Mouse (Mus musculus) forebrain, embryonic 12.5 days (tissue): ENCODE results near the gene Rab40c. TPM values are rescaled to one million over a fixed set of nuclear protein-coding genes. Genes with fewer than 3 reads are reported as not detected.

Experiments used
- ATAC-seq: fragments of 200-750 bp; cut with Nextera tagmentation; 2 replicates; pipeline ENCODE4 v1.8.0; 2017; ENCODE audit warnings: moderate TSS enrichment; ENCODE audit not compliant: low FRiP score
- H3K27ac ChIP-seq: fragments of 300-500 bp; sonication (generic); 2 replicates; pipeline ENCODE4 v1.5.1; 2016; ENCODE audit warnings: mild to moderate bottlenecking
- H3K27me3 ChIP-seq: fragments of 300-500 bp; sonication (generic); 2 replicates; pipeline ENCODE4 v1.6.1; 2016; ENCODE audit warnings: mild to moderate bottlenecking
- H3K36me3 ChIP-seq: fragments of 300-500 bp; sonication (generic); replicated peaks from 2 replicates; pipeline ENCODE4 v1.6.1; 2016; ENCODE audit warnings: mild to moderate bottlenecking
- H3K4me1 ChIP-seq: fragments of 300-500 bp; sonication (generic); 2 replicates; pipeline ENCODE4 v1.6.1; 2016
- H3K4me2 ChIP-seq: fragments of 300-500 bp; sonication (generic); 2 replicates; pipeline ENCODE4 v1.6.1; 2016; ENCODE audit warnings: mild to moderate bottlenecking, moderate library complexity
- H3K4me3 ChIP-seq: fragments of 300-500 bp; sonication (generic); replicated peaks from 2 replicates; pipeline ENCODE4 v1.5.1; 2016; ENCODE audit warnings: mild to moderate bottlenecking
- H3K9ac ChIP-seq: fragments of 300-500 bp; sonication (generic); 2 replicates; pipeline ENCODE4 v1.6.1; 2016; ENCODE audit warnings: mild to moderate bottlenecking
- H3K9me3 ChIP-seq: fragments of 300-500 bp; sonication (generic); 2 replicates; pipeline ENCODE4 v1.6.1; 2016
- WGBS: fragments of 180-500 bp; shearing (Covaris S2); methylation state at CpG from one replicate; pipeline ENCODE4 v1.1.7; 2016; 5-methylcytosine and 5-hydroxymethylcytosine counted together
- polyA plus RNA-seq: library from polyadenylated mRNA; unstranded; fragments of >200 nt; fragmentation: Nextera tagmentation; extraction: Ambion mirVana; gene quantifications from 2 replicates; pipeline ENCODE4 v1.2.1, GENCODE M21; 2016

Rab40c gene
- polyA plus RNA-seq, 1 experiment from 2014 or later, result 36.5 TPM

DNA sequence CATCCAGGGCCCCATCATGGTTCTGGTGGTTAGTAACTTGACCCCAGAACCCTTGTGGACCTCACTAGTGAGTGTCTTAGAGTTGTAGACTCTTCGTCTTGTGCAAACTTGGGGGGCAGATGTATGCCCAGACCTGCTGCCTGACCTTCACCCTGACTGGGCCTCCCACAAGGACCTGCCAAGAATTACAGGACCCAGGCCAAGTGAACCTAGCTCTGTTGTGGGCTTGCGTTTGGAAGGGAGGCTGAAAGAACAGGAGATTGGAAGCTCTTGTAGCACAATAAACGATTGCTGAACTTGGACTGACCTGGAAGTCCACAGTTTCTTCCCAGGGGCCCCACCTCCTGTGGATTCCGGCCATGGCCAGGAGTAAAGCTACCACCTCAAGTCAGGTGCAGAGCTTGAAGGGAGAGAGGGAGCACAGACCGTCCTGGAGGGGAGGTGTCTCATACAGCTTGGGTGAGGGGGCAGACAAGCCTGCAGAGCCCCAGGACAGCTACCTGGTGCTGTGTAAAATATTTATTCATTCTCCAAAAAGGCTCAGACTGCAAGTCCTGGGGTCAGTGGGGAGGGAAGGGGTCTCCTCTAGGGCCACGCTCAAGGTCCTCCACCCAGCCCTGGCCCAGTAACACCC lies 85.4 kb downstream of the Rab40c start:
- 61% methylated on average over 6 of the region's 6 CpGs for WGBS
- H3K9me3 ChIP-seq, result no peaks in the 10 kb centered on the region
- H3K4me3 ChIP-seq, result peak overlapping the region; percentile 83
- no peak for ATAC-seq
- peak overlapping the region; percentile 71 for H3K9ac ChIP-seq
- no peaks in the 10 kb centered on the region for H3K27me3 ChIP-seq
- peak overlapping the region; percentile 93; the same call in 1 of the 2 replicates for H3K27ac ChIP-seq
- H3K4me1 ChIP-seq, result peaks cover 83% of the 10 kb centered on the region
- H3K36me3 ChIP-seq, result peaks cover 47% of the 10 kb centered on the region
- H3K4me2 ChIP-seq, result peak overlapping the region; percentile 84

DNA sequence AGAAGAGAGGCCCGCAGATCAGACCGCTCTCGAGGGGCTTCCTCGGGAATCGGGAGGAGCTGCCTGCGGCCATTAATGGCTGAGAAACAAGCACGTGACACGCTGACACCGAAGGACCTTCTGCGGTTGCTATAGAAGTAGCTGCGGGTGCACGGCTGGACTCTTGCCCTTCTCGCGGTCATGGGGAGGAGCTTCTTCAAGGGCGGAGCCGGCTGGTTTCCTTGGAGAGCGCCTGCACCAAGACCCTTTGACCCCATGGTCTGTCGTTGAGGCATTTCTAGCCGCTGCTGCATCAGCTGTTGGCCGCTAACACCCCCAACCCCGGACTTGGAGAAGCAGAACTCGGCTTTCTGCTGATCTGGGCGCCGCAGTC lies 86.2 kb downstream of the Rab40c start, which contains the start of gene Stub1:
Gene Stub1, minus strand, starts transcription at position 114 of the 373 bp plus-strand sequence.
- peaks cover 85% of the 10 kb centered on the region for H3K4me1 ChIP-seq
- peak; percentile 57 for ATAC-seq
- H3K4me3 ChIP-seq, result peak within 1 kb of the TSS; percentile 83
- peak within 1 kb of the TSS; percentile 93 for H3K27ac ChIP-seq
- peaks cover 41% of the 10 kb centered on the region for H3K36me3 ChIP-seq
- H3K27me3 ChIP-seq, result no peaks in the 10 kb centered on the region
- no peaks in the 10 kb centered on the region for H3K9me3 ChIP-seq
- peak within 1 kb of the TSS; percentile 84 for H3K4me2 ChIP-seq
- WGBS, result 0% methylated on average over 24 of the region's 24 CpGs
- H3K9ac ChIP-seq, result peak within 1 kb of the TSS; percentile 91

DNA sequence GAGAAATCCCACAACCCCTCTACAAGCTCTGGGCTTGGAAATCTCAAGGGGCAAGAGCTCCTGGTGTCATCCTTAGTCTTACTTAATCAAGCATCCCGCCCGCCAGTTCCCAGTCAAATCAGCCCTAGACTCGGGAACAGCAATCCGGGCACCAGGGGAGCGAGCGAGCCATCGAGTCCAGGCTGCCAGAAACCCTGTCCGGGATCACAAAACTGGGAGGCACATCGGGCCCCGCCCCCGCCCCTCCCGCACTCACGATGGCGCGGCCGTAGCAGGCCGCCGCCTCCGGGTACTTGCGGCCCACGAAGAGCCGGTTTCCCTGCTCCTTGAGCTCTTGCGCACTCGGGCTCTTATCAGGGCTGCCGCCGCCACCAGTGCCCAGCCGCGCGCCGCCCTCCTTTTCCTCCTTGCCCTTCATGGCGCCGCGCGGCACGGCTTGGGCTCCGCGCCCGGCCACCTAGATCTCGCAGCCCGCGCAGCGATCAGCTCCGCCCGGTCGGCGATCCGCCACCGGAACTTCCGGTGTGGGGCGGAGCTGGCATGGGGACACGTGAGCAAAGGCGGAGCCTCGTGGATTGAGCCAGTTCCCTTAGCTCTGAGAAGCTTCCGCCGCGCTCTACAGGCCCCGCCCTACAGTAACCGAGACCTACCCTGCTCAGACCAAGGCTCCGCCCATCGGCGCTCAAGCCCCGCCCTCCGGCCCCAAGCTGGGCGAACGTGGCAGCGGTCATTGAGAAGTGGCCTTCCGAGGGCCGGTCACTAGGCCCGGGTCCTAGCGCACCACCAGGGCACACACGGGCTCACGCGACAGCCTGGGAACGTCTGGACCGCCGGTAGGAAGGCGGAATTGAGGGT lies 86.9 kb downstream of the Rab40c start:
- H3K36me3 ChIP-seq, result peaks cover 37% of the 10 kb centered on the region
- H3K9me3 ChIP-seq, result no peaks in the 10 kb centered on the region
- H3K9ac ChIP-seq, result peak overlapping the region; percentile 91
- H3K27me3 ChIP-seq, result no peaks in the 10 kb centered on the region
- H3K4me3 ChIP-seq, result peak overlapping the region; percentile 83
- peak overlapping the region; percentile 93 for H3K27ac ChIP-seq
- peak overlapping the region; percentile 84 for H3K4me2 ChIP-seq
- WGBS, result under 1% methylated on average over 69 of the region's 77 CpGs
- peaks cover 85% of the 10 kb centered on the region for H3K4me1 ChIP-seq
- peak; percentile 90 for ATAC-seq

Other genes starting within 250 kb of the Rab40c start
- gene Gng13, start 202.6 kb downstream of the Rab40c start, polyA plus RNA-seq, result 1.7 and 1.9 TPM in 2 replicates
- gene Chtf18, start 192.3 kb downstream of the Rab40c start, polyA plus RNA-seq, result 39.6 and 41.8 TPM in 2 replicates
- gene Rpusd1, start 192.1 kb downstream of the Rab40c start, polyA plus RNA-seq, result 18.0 and 19.6 TPM in 2 replicates
- 0.18 TPM in 1 of 2 replicates, not detected in the other for gene Mslnl, start 183.7 kb downstream of the Rab40c start, polyA plus RNA-seq
- 0.28 and 0.50 TPM in 2 replicates for gene Msln, start 165.3 kb downstream of the Rab40c start, polyA plus RNA-seq
- 25.6 and 26.0 TPM in 2 replicates for gene Narfl, start 146.0 kb downstream of the Rab40c start, polyA plus RNA-seq
- 99.1 and 100 TPM in 2 replicates for gene Haghl, start 134.1 kb downstream of the Rab40c start, polyA plus RNA-seq
- gene Ccdc78, start 133.1 kb downstream of the Rab40c start, polyA plus RNA-seq, result 0.32 and 0.69 TPM in 2 replicates
- gene Fam173a, start 126.8 kb downstream of the Rab40c start, polyA plus RNA-seq, result 76.7 and 80.8 TPM in 2 replicates
- not detected in 2 replicates for gene AC134908.4, start 124.1 kb downstream of the Rab40c start, polyA plus RNA-seq
- 61.2 and 79.6 TPM in 2 replicates for gene Metrn, start 122.6 kb downstream of the Rab40c start, polyA plus RNA-seq
- gene Fbxl16, start 110.6 kb downstream of the Rab40c start, polyA plus RNA-seq, result 21.0 and 23.7 TPM in 2 replicates
- 27.8 and 28.2 TPM in 2 replicates for gene Wdr24, start 96.1 kb downstream of the Rab40c start, polyA plus RNA-seq
- 65.7 and 69.5 TPM in 2 replicates for gene Jmjd8, start 90.9 kb downstream of the Rab40c start, polyA plus RNA-seq
- gene Stub1, start 86.3 kb downstream of the Rab40c start, polyA plus RNA-seq, result 284 and 288 TPM in 2 replicates
- gene Rhbdl1, start 82.4 kb downstream of the Rab40c start, polyA plus RNA-seq, result 5.0 and 5.7 TPM in 2 replicates
- gene Gm20683, start 78.0 kb downstream of the Rab40c start, polyA plus RNA-seq, result 2.5 and 3.3 TPM in 2 replicates
- gene Rhot2, start 74.9 kb downstream of the Rab40c start, polyA plus RNA-seq, result 20.9 and 23.4 TPM in 2 replicates
- gene Wdr90, start 58.2 kb downstream of the Rab40c start, polyA plus RNA-seq, result 38.2 and 41.1 TPM in 2 replicates
- 7.7 and 9.8 TPM in 2 replicates for gene Mcrip2, start 51.0 kb downstream of the Rab40c start, polyA plus RNA-seq
- gene Mettl26, start 44.7 kb downstream of the Rab40c start, polyA plus RNA-seq, result 51.6 and 55.5 TPM in 2 replicates
- gene Wfikkn1, start 38.9 kb downstream of the Rab40c start, polyA plus RNA-seq, result 0.66 and 0.79 TPM in 2 replicates
- 51.4 and 53.0 TPM in 2 replicates for gene Pigq, start 25.2 kb upstream of the Rab40c start, polyA plus RNA-seq
- gene Nhlrc4, start 25.2 kb upstream of the Rab40c start, polyA plus RNA-seq, result 0.09 and 0.72 TPM in 2 replicates
- 0.08 and 0.13 TPM in 2 replicates for gene A930017K11Rik, start 32.8 kb upstream of the Rab40c start, polyA plus RNA-seq
- 30.6 and 31.7 TPM in 2 replicates for gene Capn15, start 66.1 kb upstream of the Rab40c start, polyA plus RNA-seq
- 39.3 and 39.8 TPM in 2 replicates for gene Rab11fip3, start 149.8 kb upstream of the Rab40c start, polyA plus RNA-seq
- 27.1 and 28.2 TPM in 2 replicates for gene Decr2, start 170.6 kb upstream of the Rab40c start, polyA plus RNA-seq
- 58.6 and 62.9 TPM in 2 replicates for gene Nme4, start 175.9 kb upstream of the Rab40c start, polyA plus RNA-seq
- 2.1 and 2.6 TPM in 2 replicates for gene Tmem8, start 193.6 kb upstream of the Rab40c start, polyA plus RNA-seq
- 208 and 218 TPM in 2 replicates for gene Mrpl28, start 203.8 kb upstream of the Rab40c start, polyA plus RNA-seq
- gene Axin1, start 219.0 kb upstream of the Rab40c start, polyA plus RNA-seq, result 12.0 and 13.1 TPM in 2 replicates